Mouse (Mus musculus) heart, adult 11 months (tissue): ENCODE data around the gene Hmg20b.
A peak's percentile ranks its signal among the peaks of the same experiment; 100 is the strongest.

Experiments
- DNase-seq: peaks from one replicate; pipeline ENCODE4 v3.0.0; 2022

Gene Hmg20b

DNA sequence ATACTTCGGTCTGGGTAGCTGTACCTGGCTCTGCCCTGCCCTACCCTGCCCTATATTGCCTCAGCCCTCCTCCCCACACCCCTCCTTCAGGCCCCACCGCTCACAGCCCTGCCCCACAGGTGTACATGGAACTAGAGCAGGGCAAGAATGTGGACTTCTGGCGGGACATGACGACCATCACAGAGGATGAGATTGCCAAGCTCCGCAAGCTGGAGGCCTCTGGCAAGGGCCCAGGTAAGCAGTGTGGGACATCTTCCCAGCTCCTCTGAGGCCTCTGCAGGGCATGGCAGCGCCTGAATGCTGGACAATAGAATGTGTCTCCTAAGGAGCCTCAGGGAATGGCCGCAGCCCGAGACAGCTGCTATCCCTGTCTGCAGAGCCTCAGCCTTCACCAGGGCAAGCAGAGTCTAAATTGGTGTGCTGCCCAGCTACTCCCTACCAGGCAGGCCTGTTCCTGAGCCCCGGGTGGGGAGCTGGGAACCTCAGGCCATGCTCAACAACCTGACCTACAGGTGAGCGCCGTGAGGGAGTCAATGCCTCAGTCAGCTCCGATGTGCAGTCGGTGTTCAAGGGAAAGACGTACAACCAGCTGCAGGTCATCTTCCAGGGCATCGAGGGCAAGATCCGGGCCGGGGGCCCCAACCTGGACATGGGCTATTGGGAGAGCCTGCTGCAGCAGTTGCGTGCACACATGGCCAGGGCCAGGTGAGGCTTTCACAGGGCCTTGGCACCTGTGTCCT, 26.3 kb downstream of the Hmg20b start:
- DNase-seq, result peak; percentile 93

DNA sequence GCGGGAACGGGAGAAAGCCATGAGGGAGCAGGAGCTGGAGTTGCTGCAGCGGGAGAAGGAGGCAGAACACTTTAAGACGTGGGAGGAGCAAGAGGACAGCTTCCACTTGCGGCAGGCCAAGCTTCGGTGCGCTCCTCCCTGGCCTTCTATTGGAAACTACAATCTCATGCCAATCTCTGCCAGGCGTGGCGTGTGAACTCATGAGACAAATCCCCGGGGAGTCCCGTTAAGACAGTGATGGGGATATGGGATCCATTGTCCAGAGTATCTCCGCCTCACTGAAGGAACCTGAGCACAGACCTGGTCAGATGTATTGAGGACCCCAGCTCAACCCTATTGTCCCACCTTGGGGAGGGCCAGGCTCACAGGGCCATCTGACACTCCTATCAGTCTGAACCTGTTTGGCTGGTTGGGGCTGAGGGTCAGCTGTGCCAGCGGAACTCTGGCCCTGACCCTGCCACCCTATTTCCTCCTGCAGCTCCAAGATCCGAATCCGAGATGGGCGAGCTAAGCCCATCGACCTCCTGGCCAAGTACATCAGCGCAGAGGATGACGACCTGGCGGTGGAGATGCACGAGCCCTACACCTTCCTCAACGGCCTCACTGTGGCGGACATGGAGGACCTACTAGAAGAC, 27.0 kb downstream of the Hmg20b start:
- DNase-seq, result peak; percentile 93

DNA sequence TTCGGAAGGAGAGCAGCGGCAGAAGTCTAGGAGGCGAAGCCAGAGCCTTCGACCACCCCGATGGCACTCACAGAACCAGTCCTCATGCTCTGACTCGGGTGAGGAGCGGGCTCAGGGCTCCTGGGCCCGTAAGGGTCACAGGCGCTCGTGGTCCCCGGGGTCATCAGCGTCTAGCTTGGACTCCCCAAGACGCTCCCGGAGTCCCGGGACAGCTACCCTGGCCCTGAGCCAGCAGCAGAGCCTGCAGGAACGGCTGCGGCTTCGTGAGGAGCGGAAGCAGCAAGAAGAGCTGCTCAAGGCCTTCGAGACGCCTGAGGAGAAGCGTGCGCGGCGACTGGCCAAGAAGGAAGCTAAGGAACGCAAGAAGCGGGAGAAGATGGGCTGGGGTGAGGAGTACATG, 27.8 kb downstream of the Hmg20b start:
- DNase-seq, result peak; percentile 96

DNA sequence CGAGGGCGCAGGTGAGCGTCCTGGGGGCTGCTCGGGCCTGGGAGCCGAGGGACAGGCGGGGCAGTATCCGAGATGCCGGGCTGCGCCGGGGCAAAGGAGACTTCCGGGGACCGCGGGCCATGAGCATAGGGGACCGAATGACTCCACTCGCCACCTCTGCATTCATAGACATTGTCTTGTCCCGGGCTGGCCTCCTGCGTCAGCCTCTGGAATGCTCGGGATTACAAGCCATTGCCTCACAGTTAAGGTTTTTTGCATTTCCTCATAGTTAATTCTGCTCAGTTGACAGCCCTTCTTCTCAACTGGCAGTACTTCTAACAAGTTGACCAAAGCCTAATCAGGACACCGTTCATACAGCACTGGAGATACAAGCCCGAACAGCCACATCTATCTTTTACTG, 28.8 kb downstream of the Hmg20b start:
- no peak for DNase-seq

DNA sequence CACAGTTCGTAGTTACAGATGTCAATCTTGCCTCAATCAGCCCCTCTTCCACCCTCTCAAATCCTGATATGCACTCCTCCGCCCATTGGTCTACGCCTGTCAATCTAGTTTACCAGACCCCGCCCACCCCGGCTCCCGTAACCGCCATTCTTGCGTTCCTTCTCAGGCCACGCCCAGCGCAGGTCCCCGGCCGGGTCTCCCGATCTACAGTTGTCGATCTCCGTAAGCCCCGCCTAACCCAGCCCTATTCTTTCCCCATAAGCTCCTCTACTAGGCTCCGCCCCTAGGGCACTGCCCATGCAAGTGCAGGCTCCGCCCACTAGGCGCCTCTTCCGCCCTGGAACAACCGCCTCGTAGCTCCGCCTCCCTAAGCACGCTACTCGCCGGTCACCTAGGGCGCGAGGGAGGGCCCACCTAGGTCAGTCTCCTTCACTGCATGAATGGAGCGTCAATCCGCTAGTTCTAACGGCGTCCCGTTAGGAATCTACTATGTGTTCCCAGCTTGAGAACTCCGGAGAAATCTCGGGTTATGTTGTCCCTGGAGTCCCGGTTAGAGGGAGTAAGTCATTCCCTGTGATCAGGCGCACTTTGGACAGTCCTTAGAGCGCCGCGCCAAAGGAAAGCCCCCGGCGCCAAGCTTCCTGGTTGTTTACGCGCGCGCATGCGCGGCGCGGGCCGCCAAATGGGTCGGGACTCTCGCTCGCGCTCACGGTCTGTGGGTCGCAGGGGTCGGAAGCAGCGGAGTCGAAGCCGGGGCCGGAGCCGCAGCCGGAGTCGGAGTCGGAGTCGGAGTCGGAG, 29.5 kb downstream of the Hmg20b start, which contains the start of gene Cactin:
Cactin (plus strand) TSS at position 554 of the 798 bp plus-strand sequence.
- DNase-seq, result peak; percentile 100

DNA sequence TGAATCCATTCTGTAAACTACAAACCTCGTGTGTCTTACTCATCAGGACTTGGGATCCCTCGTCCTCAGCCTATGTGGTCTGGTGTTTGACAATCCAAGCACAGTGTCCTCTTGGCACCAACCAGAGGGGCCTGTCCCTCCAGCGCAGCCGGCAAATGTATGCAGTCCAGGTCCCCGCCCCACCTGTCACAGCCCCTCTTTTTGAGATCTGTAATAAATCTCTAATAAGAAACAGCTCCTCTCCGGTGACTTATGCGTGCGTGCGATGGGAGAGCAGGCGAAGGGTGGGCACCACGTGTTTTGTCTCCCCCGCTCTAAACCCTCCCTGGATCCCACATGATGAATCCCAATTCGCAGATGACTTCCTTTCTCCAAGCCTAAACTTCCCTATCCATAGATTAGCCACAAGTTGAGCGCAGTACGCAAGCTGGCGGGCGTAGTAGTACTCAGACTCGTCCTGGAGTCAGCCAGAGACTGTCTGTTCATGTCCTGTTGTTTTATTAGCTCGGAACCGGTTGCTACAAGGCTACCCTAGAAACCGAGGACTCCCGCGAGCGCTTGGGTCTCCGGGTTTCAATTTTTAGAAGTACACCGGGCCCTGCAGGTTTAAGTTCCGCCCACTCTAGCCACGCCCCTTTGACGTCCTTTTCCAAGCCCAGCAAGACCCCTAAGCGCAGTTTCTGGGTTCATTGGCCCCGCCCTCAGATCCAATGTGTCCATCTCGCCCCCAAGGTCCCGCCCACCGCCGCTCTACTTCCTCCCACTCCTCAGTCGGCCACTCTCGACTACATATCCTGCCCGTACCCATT, 30.3 kb downstream of the Hmg20b start:
- no peak for DNase-seq

DNA sequence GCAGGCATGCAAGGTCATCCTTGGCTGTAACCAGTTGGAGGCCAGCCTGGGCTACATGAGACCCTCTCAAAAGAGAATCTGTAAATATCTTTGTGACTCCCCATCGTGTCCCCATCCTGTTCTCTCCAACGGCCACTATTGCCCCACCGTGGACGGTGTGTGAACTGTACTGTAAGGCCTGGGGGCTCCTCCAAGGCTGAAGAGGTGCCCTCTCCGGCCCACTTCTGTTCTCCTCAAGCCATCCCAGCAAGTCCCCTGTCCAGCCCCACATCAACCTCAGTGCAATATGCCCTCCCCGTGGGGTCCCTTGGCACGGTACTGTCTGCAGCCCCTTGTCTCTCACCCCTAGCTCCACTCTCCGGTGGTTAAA, 31.0 kb downstream of the Hmg20b start:
- peak; percentile 96 for DNase-seq

DNA sequence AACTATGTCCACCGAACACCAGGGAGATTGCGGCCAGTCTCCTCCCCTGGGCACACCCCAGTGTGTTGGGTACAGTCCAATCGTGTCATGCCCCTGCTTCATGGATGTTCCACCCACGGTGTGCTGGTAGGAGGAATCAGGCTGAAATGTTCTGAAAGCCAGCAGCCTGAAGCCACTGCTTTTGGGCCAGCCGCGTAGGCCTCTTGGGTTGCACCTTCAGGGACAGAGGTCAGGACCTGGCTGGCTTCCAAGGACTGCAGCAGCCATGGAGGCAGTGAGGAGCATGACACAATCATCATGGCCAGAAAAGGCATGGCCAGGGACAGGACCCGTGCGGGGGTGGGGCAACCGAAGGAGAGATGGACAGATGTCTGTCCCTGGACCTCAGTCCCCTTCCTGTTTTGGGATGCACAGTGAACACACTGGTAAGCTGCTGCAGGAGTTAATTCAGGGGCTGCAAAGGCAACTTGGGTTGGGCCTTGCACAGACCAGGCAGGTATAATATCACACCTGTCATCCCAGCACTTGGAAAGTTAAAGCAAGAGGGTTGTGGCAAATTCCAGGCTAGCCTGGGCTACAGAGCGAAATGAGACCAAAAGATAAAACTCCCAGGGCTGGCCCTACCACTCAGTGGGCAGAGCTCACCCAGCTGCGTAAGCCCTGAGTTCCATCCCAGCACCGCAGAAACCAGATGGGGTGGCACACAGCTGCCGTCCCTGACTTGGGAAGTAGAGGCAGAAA, 31.5 kb downstream of the Hmg20b start:
- peak; percentile 96 for DNase-seq

DNA sequence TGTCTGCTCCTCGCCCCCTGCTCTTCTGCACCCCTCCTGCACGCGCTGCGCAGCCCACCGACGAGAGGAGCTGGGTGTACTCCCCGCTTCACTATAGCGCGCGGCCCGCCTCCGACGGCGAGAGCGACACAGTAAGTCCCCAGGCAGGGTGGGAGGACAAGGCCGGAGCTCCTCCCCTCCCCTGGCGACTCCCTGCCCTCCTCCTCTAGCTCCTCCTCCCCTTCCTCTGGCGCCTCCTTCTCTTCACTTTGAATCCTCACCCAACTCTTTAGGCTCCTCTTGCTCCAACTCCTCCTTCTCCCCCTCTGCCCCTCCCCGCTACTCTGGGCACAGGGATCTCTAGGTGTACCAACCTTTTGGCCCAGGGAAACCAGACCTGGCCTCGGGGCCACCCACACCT, 33.0 kb downstream of the Hmg20b start:
- peak; percentile 96 for DNase-seq

DNA sequence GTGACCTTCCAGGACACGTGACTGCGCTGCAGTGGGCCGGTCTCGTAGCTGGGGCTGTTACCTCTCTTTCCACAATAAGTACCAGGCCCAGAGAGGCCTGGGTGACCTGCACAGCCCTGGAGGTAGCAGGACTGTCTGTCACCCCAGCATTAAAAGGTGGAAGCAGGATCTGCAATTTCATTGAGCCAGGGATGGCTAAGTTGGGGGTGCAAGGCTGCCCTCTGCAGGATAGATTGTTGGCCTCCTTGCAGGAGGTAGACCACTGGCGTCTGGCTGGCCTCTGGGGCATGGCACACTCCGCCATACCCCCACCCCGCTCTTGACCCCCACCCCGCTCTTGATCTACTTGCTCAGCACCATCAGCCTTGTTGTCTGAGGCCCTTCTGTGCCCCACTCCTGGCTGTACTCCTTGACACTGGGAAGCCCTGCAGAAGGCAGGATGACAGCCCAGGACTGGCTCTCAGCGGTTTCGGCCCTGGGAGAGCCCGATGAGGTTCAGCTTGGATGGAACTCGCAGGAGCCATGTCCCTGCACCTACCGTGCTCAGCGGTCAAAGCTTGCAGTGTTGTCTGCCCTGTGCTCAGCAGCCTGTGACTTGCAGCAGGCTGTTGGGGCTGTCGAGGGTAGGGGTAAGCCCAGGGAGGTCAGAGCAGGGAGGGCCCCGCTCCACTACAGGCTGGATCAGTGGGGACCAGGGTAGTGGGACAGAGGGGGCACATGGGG, 33.8 kb downstream of the Hmg20b start:
- DNase-seq, result no peak

DNA sequence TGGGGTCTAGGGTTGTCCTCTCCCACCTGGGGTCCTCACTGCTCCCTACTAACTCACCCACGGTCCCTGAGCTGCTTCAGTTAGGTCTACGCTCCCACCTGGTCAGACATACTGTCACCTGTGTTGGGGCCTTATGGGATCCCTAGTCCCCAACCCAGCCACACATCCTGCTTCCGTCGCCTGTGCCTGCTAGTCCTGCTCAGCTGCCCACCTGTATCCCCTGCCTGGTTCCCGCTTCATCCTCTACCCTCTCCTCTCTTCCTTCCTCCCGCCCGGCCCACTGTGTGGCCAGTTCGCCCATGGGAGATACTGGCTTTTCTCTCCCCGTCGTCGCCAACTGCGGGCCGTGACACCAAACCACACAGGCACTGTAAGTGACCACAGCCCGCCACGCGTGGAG, 34.7 kb downstream of the Hmg20b start:
- DNase-seq, result peak; percentile 91

DNA sequence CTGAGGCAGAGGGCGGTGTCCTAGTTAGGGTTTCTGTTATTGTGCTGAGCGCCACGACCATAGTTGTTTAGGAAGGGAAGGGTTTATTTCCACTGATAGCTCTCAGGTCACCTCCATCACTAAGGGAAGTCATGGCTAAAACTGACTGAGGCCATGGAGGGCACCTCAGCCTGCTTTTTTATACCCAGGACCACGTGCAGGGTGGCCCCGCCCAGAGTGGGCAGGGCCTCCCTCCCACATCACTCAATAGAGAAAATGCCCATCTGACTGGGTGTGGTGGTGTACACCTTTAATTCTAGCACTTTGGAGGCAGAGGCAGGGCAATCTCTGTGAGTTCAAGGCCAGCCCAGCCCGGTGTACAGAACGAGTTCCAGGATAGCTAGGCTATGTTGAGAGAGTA, 36.1 kb downstream of the Hmg20b start:
- DNase-seq, result no peak

DNA sequence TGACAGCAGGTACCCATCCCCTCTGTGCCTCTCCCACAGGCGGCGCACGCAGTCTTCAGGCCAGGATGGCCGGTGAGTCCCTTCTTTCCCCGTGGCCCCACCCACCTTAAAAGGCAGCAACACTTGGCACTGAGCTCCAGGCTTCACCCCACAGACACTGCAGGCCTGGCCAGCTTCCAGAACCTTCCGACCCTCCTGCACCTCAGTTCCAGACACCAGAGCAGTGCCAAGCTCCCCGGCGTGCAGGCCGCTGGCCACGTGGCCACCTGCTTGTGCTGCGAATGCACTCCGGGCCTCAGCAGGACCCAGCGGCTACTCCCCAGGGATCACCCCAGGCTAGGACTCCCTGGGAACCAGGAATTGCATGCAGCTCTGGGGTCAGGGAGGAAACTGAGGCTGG, 36.7 kb downstream of the Hmg20b start:
- DNase-seq, result no peak

DNA sequence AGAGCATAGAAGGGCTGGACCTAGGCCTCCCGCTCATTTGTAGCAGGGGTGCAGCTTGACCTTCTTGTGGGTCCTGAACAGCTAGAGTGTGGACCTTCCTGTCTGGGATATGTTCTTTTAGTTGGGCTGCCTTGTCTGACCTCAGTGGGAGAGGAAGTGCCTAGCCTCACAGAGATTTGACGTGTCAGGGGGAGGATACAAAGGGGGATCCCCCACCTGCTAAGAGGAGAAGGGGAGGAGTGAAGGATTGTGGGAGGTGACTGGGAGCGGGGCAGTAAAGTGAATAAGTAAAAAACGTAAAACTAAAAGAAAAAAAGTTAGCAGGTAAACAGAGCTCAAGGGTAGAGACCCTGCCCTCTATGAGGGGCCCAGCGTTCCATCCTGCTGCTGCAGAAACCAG, 40.7 kb downstream of the Hmg20b start:
- no peak for DNase-seq

DNA sequence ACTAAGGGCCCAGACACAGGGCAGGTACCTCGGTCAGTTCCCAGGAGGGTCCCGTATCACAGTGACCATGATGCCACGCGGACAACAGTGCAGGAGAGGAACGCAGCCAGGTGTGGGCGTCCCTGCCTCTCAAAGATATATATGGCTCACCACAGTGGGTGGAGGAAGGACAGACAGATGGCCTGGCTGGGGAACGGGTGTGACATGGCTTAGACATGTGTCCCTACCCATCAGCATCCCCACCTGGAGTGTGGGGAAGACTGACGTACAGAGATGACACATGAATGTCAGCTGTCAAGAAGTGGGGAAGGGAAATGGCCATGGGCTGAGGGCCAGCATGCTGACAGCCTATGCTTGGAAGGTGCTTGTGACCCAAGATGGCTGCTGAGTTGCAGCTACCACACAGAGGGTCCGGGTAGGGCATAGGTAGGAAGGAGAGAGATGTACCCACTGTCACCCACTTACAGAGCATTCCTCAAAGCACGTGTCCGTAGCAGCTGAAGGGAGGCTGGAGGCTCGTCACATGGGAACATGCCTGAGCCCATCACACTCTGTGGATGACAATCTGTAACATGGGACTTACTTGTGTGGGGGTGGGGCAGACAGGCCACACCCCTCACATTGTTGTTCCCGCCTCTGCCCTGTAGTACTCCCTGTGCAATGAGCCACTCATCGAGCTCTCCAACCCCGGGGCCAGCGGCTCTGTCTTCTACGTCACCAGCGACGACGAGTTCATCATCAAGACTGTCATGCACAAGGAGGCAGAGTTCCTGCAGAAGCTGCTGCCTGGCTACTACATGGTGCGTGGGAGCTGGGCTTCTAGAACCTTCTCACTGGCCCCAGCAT, 43.2 kb downstream of the Hmg20b start:
- peak; percentile 92 for DNase-seq

DNA sequence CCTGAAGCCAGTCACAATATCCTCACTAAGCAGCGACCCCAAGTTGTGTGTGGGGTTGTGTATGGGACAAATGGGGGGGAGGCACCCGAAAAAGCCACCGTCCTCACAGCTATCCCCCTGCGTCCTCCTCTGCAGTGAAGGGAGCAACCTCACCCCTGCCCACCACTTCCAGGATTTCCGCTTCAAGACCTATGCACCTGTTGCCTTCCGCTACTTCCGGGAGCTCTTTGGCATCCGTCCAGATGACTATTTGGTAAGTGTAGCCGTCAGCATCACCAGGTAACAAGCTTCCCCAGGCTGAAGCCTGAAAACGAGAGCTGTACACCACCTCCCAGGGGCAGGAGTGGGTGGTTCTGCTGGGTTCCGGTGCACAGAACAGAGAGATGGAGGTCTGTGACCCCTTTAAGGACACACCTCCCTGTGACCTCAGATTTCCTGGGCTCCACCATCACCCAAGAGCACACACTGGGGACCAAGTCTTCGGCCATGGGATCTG, 44.1 kb downstream of the Hmg20b start:
- peak; percentile 91 for DNase-seq

DNA sequence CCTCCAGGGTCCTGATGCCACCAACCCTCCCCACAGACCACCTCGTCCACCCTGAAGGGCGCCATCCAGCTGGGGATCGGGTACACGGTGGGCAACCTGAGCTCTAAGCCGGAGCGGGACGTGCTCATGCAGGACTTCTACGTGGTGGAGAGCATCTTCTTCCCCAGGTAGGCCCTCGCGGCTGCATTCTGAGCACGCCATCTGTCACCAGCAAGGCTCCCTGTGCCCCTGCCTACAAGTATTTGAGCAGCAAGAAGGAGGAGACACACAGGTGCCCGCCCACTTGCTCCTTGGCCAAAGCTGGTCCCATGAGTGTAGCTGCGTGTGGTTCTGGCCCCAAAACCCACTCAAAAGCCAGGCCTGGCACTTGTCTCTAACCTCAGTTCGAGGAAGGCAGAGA, 44.6 kb downstream of the Hmg20b start:
- no peak for DNase-seq

DNA sequence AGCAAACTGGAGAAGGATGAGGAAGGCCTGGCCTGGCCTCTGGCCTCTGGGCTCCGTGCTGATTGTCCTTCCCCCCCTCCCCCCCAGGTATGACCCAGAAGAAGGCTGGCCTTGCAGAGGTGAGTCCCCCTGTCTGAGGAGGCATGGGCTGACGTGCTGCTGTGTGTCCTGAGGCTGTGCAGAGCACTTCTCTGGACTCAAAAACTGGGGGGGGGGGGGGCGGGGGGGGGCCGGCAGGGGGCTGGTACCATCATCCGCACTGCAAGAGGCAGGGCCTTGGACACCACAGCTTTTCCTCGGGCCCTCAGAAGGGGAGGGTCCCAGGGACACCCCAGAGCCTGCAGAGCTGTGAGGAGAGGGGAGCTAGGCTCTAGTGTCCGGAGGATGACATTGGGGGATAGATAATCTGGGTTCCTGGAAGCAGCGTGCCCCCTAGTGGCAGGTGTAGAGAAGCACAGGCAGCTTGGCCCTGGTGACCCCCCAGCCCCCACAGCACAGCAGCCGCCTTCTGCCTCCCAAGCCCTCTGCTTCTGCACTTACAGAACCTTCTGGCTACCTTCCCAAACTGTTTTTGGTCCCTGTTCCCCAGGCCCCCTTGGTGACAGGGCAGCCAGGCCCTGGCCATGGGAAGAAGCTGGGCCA, 45.6 kb downstream of the Hmg20b start:
- peak; percentile 96 for DNase-seq

DNA sequence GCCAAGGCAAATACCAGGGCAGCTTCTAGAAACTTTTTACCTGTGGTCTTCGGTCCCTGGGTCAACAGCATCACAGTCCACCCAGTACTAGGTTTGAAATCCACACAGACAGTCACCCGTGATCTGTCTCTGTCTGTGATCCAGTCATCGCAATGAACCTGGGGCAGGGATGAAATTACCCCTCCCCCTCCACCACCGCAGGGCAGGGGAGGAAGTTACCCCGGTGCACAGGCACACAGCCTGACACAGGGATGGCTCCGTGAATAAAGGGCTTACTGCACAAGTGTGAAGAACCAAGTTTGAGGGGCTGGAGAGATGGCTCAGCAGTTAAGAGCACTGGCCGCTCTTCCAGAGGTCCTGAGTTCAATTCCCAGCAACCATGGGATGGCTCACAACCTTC, 46.5 kb downstream of the Hmg20b start:
- DNase-seq, result no peak

DNA sequence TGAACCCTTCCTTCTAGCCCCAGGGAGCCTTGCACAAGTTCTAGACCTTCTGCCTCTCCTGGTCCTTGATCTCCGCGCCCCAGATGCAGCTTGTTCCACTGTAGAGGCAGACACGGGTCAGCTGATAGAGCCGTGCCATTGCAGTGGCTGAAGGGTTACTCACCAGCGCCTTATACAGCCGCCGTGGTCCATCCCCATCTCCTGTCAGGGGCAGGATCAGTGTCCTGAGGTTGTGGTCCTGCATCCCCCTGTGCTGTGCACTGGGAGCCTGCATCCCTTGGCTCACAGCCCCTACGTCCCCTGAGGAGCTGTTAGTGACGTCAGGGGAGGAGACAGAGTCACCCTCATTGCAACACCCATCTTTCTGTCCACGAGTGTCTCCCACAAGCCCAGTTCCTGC, 47.0 kb downstream of the Hmg20b start:
- DNase-seq, result peak; percentile 96
